Mouse (Mus musculus) gastrocnemius, postnatal 25 days (tissue): ENCODE data around the gene Scfd2. TPM values are rescaled to one million over a fixed set of nuclear protein-coding genes. Genes with fewer than 3 reads are reported as not detected.

ENCODE experiments used
- DNase-seq: peaks from one replicate; pipeline ENCODE4 v3.0.0; 2022
- long read RNA-seq, 2 experiments: library from polyadenylated mRNA; stranded (forward); transcript quantifications; one replicate each; pipeline ENCODE4 v2.0.0; 2021
- total RNA-seq, 2 experiments: library from RNA; stranded (reverse); gene quantifications; 1 replicate in 1 of 2; 2 replicates in 1 of 2; pipeline ENCODE4 v1.2.3; 2021

Gene Scfd2
- total RNA-seq: 10 to 100 TPM in 1 of 2 experiments, 1 to 10 TPM in 1; 9.5 to 11.7 TPM
- long read RNA-seq, experiment 1, transcript Scfd2-201 (9 exons, 3,672 nt): major isoform, 5 of 7 reads
- long read RNA-seq, experiment 1, partial matches to known transcripts: 1 of 7 reads
- long read RNA-seq, experiment 1, other reads (novel, unspliced or antisense): 1 of 7 reads
- long read RNA-seq, experiment 2, transcript Scfd2-201 (9 exons, 3,672 nt): major isoform, 11 of 12 reads
- long read RNA-seq, experiment 2, partial matches to known transcripts: 0 of 12 reads
- long read RNA-seq, experiment 2, other reads (novel, unspliced or antisense): 1 of 12 reads

- DNase-seq: peak; percentile 94
Observed at GRCm38 (mm10) chr5:74531630-74532280, at the start of gene Scfd2. Gene Scfd2 (minus strand): TSS chr5:74531759.

DNA sequence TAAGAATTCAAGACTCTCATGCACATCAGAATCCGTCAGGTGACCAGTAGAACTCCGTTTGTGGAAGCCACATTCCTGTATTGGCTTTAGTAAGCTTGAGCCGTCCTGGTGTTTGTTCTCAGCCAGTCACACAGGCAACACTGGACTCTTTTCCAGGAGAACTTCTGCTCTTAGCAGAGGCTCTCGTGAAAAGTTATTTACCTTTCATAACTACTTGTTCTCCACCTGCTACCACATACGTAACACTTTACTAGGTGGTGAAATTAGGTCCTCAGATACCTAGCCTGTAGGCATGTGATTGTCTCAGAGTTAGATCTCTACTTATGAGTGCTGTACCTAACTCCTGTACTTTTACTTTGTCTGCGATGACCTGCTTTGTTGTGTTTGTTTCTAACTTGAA is 40.2 kb upstream of the Scfd2 start:
- DNase-seq: no peak

DNA sequence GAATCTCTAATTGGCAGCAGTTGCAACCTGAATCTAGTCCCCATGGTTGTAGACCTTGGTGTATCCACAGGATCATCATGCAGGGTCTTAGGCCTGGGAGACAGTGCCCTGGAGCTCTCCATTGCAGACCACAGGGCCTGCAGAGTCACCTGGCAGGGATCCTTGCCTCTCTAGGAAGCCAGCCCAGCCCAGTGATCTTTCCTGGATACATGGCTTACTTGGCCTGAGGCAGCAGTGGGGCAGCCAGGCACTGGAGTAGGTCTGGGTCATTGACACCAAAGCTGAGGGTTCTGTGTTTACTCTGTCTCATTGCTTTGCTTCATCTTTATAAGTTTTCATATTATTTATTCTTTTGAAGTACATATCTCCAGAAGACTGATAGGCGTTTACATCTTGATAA is 29.6 kb upstream of the Scfd2 start:
- peak; percentile 20 for DNase-seq

GRCm38 (mm10) chr5:74549566-74549965 is 18.0 kb upstream of the Scfd2 start:
- no peak for DNase-seq

GRCm38 (mm10) chr5:74545606-74546005 is 14.0 kb upstream of the Scfd2 start:
- DNase-seq: no peak

- no peak for DNase-seq
Observed at GRCm38 (mm10) chr5:74536180-74536947, 4.8 kb upstream of the Scfd2 start.

GRCm38 (mm10) chr5:74535240-74536021 is 3.9 kb upstream of the Scfd2 start, which contains the start of gene Fip1l1:
Gene Fip1l1 (plus strand): TSS chr5:74535449.
- peak; percentile 88 for DNase-seq

- DNase-seq: no peak
Observed at GRCm38 (mm10) chr5:74530785-74531184, 774 bp downstream of the Scfd2 start.

DNA sequence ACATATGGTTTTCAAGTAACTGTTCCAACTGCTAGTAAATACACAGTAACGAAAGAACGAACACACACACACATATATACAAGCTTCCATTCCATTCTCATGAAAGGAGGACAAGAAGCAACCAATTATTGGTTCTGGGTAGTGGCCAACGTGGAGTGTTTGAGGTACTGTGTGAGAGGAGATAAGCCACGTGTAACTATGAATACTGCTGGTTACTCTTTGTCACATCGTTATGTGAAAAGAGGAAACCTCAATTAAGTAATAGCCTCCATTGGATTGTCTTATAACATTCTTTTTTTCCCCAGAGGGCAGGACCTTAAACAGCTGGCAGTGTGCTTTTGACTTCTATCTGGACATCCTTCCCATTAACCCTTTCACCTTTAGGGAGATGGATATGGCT is 4.5 kb downstream of the Scfd2 start:
- no peak for DNase-seq

GRCm38 (mm10) chr5:74511686-74512085 is 19.9 kb downstream of the Scfd2 start:
- DNase-seq: no peak

DNA sequence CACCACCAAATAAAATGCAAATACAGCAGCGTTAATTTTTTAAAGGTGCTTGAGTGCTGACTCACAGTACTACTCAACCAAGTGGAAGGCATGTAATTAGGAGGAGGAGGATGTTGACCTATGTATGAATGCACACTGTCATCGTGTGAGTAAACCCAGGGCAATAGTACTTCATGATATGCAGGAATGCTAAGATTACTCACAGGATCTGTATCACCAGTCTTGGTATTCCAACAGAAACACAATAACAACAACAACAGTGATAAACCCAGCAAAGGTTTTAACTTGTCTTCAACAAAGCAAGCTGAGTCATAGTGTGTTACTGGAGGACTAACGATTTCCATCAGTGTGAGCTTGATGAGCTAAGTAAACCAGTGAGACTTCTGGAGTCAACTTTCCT is 38.9 kb downstream of the Scfd2 start:
- no peak for DNase-seq

DNA sequence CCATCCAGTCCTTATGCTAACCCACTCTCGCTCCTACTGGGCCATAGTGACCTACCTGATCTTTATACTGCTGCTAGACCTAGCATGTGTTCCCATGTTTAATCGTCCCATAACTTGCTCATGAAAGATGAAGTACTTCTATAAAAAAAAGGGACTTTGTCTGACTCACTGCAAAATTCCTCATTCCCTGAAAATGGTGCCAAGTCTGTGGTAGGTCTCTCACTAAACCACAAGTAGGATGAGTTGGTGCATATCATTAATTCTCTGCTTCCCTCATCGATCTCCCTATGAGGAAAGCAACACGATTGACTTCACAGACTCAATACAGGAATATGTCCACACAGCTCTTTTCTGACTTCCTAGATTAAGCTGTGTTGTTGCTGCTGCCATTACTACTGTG is 46.9 kb downstream of the Scfd2 start:
- DNase-seq: no peak

DNA sequence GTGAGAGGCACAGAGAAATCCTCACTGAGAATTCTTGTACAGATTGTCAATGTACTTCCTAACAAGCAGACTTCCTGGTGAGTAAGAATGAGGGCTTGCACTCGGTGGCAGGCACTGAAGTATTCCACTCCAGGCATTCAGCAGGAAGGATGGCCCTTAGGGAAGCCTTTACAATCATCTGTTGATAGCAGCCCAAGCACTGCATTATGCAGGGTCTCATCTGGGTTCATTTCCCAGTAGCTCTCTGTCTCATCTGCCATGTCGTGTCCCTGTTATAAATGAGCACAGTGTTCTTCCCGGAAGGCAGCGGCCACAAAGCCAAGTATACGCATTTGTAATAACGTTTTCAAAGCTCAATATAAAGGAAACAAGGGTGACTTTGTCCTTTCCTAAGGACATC is 48.9 kb downstream of the Scfd2 start:
- no peak for DNase-seq

GRCm38 (mm10) chr5:74482034-74482433 is 49.5 kb downstream of the Scfd2 start:
- no peak for DNase-seq

GRCm38 (mm10) chr5:74480409-74480808 is 51.1 kb downstream of the Scfd2 start:
- no peak for DNase-seq

GRCm38 (mm10) chr5:74479947-74480346 is 51.6 kb downstream of the Scfd2 start:
- no peak for DNase-seq

- DNase-seq: no peak
Observed at GRCm38 (mm10) chr5:74479157-74479556, 52.4 kb downstream of the Scfd2 start.

- no peak for DNase-seq
Observed at GRCm38 (mm10) chr5:74476551-74476950, 55.0 kb downstream of the Scfd2 start.

- no peak for DNase-seq
Observed at GRCm38 (mm10) chr5:74473117-74473516, 58.4 kb downstream of the Scfd2 start.

- DNase-seq: no peak
Observed at GRCm38 (mm10) chr5:74470819-74471218, 60.7 kb downstream of the Scfd2 start.

- DNase-seq: no peak
Observed at GRCm38 (mm10) chr5:74469620-74470019, 61.9 kb downstream of the Scfd2 start.

GRCm38 (mm10) chr5:74467753-74468152 is 63.8 kb downstream of the Scfd2 start:
- DNase-seq: no peak
